Mouse (Mus musculus): Measurements from ENCODE around the gene Gm3173.
A peak's percentile ranks its signal among the peaks of the same experiment; 100 is the strongest.
"Not testable (repeated sequence)": the region's sequence is repeated elsewhere in the genome, so short reads cannot be mapped to it uniquely, and the experiment has no call there.

The Gm3173 gene

GRCm38 (mm10) chr14:4430692-4431091 lies at the start of gene Gm3173:
TSS of gene Gm3173 (plus strand) at chr14:4430992.
- not testable (repeated sequence) for DNase-seq

- not testable (repeated sequence) for DNase-seq
Observed at GRCm38 (mm10) chr14:4385606-4386005, 45.2 kb upstream of the Gm3173 start.

DNA sequence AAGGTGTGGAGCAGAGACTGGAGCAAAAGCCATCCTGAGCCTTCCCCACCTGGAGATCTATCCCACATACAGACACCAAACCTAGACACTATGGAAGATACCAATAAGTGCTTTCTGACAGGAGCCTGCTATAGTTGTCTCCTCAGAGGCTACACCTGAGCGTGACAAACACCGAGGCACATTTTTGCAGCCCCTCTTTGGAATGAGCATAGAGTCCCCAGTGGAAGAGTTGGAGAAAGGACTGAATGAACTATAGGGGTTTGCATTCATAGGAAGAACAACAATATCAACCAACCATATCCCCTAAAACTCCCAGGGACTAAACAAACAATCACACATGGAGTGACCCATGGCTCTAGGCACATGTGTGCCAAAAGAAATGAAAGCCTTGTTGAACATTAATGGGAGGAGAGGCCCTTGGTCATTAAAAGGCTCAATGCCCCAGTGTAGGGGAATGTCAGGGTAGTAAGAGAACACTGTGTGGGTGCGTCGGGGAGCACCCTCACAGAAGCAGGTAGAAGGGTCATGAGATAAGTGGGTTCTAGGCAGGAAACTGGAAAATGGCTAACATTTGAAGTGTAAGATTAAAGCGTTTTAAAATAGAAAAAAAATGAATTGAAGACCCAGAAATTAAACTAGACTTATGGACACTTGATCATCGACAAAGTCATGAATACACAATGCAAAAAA lies 37.8 kb upstream of the Gm3173 start:
- not testable (repeated sequence) for DNase-seq

DNA sequence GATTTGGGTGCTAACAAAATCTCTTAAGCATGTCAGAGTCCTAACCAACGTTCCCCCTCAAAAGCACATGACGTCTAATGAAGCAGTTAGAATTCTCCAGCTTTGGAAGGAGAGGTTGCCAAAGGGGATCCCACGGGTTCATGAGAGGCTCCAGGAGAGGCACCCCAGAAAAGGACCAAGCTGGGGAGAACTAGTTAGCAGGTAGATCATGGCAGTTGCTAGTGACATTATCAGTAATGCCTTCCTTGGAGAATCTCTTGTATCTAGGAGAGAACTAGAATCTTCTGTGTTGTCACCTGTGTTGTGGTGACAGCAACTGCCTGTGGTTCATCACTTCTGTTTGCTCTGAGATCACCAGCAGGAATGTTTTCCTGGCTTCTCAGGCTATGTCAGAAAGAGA lies 33.6 kb upstream of the Gm3173 start, which contains the start of gene Gm3159:
TSS of gene Gm3159 (plus strand) at position 301 of the 400 bp plus-strand sequence.
- not testable (repeated sequence) for DNase-seq

GRCm38 (mm10) chr14:4398624-4399023 lies 32.2 kb upstream of the Gm3173 start:
- DNase-seq = not testable (repeated sequence)

- not testable (repeated sequence) for DNase-seq
Observed at GRCm38 (mm10) chr14:4400115-4400789, 30.5 kb upstream of the Gm3173 start.

DNA sequence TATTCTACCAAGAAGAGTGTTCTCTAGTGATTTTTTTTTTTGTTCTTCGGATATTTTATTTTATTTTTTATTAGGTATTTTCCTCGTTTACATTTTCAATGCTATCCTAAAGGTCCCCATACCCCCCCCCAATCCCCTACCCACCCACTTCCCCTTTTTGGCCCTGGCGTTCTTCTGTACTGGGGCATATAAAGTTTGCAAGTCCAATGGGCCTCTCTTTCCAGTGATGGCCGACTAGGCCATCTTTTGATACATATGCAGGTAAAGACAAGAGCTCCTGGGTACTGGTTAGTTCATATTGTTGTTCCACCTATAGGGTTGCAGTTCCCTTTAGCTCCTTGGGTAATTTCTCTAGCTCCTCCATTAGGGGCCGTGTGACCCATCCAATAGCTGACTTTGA lies 29.5 kb upstream of the Gm3173 start:
- DNase-seq = not testable (repeated sequence)

GRCm38 (mm10) chr14:4403840-4404239 lies 27.0 kb upstream of the Gm3173 start:
- DNase-seq = not testable (repeated sequence)

GRCm38 (mm10) chr14:4409939-4410338 lies 20.9 kb upstream of the Gm3173 start:
- not testable (repeated sequence) for DNase-seq

- peak; percentile 51 for DNase-seq
Observed at GRCm38 (mm10) chr14:4414965-4415835, 15.6 kb upstream of the Gm3173 start, which contains the start of gene Gm3164. TSS of gene Gm3164 (plus strand) at chr14:4415448.

DNA sequence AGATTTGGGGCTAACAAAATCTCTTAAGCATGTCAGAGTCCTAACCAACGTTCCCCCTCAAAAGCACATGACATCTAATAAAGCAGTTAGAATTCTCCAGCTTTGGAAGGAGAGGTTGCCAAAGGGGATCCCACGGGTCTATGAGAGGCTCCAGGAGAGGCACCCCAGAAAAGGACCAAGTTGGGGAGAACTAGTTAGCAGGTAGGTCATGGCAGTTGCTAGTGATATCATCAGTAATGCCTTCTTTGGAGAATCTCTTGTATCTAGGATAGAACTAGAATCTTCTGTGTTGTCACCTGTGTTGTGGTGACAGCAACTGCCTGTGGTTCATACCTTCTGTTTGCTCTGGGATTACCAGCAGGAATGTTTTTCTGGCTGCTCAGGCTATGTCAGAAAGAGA lies 50.7 kb downstream of the Gm3173 start, which contains the start of gene Gm3182:
TSS of gene Gm3182 (plus strand) at position 301 of the 400 bp plus-strand sequence.
- DNase-seq = not testable (repeated sequence)

DNA sequence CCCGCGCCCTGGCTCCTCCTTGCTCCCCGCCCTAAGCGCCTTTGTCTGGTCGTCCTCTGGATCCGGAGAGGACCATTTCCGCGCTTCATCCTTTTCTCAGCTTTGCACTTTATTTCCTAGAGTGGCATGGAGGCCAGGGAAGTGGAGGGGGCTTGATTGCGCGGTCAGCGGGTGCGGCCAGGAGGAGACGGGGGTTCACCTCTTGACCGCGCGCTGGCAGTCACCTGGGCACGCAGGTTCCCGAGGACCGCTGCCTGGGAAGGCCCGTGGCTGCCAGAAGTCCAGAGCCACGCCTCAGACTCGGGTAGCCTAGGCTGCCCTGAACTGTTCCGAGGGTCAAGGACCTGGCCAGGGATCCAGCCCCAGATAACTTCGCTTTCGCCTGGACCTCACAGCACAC lies 68.6 kb downstream of the Gm3173 start:
- DNase-seq = not testable (repeated sequence)

GRCm38 (mm10) chr14:4555105-4555504 lies 124.3 kb downstream of the Gm3173 start, which contains the start of gene Gm3047:
TSS of gene Gm3047 (plus strand) at chr14:4555405.
- not testable (repeated sequence) for DNase-seq
